Mouse (Mus musculus): ENCODE measurements around the gene 9430015G10Rik. TPM values are rescaled to one million over a fixed set of nuclear protein-coding genes. Genes with fewer than 3 reads are reported as not detected.

The 9430015G10Rik gene
- 1 to 10 TPM; 4.6 to 4.8 TPM for total RNA-seq (2021)
- long read RNA-seq, experiment 1, partial matches to known transcripts, result 0 of 10 reads
- long read RNA-seq, experiment 1, other reads (novel, unspliced or antisense), result 6 of 10 reads
- long read RNA-seq, experiment 2, partial matches to known transcripts, result 0 of 2 reads
- long read RNA-seq, experiment 2, other reads (novel, unspliced or antisense), result 1 of 2 reads

- DNase-seq, result peak; percentile 97 to 98
- intact Hi-C loops (cut with DNase I), result loop anchor here (5.0 to 10.0 kb wide), 4 partner anchors 77 to 123 kb away; partner anchors contain the start of genes B3galt6, Plekhn1 and Sdf4
These were observed at the start of gene 9430015G10Rik for GRCm38 (mm10) chr4:156109570-156110331. Gene 9430015G10Rik, plus strand, starts transcription at chr4:156109982.

- intact Hi-C loops (cut with DNase I), result no loop called here
- no peak for DNase-seq
These were observed 45.8 kb upstream of the 9430015G10Rik start for GRCm38 (mm10) chr4:156063861-156064509.

GRCm38 (mm10) chr4:156064510-156064897, 45.3 kb upstream of the 9430015G10Rik start:
- intact Hi-C loops (cut with DNase I), result no loop called here
- DNase-seq, result peak in 1 of 2 experiments; percentile 15

- intact Hi-C loops (cut with DNase I), result no loop called here
- no peak for DNase-seq
These were observed 44.5 kb upstream of the 9430015G10Rik start for GRCm38 (mm10) chr4:156065156-156065894.

- intact Hi-C loops (cut with DNase I), result no loop called here
- DNase-seq, result no peak
These were observed 42.4 kb upstream of the 9430015G10Rik start for GRCm38 (mm10) chr4:156067256-156067949.

- intact Hi-C loops (cut with DNase I), result no loop called here
- no peak for DNase-seq
These were observed 40.1 kb upstream of the 9430015G10Rik start for GRCm38 (mm10) chr4:156069701-156070100.

- intact Hi-C loops (cut with DNase I), result no loop called here
- DNase-seq, result no peak
These were observed 39.5 kb upstream of the 9430015G10Rik start for GRCm38 (mm10) chr4:156070276-156070675.

GRCm38 (mm10) chr4:156070716-156071115, 39.1 kb upstream of the 9430015G10Rik start:
- DNase-seq, result no peak
- intact Hi-C loops (cut with DNase I), result no loop called here

- no peak for DNase-seq
- intact Hi-C loops (cut with DNase I), result no loop called here
These were observed 32.8 kb upstream of the 9430015G10Rik start for GRCm38 (mm10) chr4:156076911-156077382.

GRCm38 (mm10) chr4:156077499-156078301, 32.1 kb upstream of the 9430015G10Rik start:
- DNase-seq, result peak; percentile 40 to 42
- intact Hi-C loops (cut with DNase I), result no loop called here

GRCm38 (mm10) chr4:156082621-156083234, 27.1 kb upstream of the 9430015G10Rik start:
- intact Hi-C loops (cut with DNase I), result no loop called here
- no peak for DNase-seq

- DNase-seq, result peak; percentile 13 to 40
- intact Hi-C loops (cut with DNase I), result no loop called here
These were observed 26.4 kb upstream of the 9430015G10Rik start for GRCm38 (mm10) chr4:156083348-156083747.

GRCm38 (mm10) chr4:156084096-156084879, 25.5 kb upstream of the 9430015G10Rik start:
- intact Hi-C loops (cut with DNase I), result no loop called here
- DNase-seq, result no peak

- intact Hi-C loops (cut with DNase I), result no loop called here
- no peak for DNase-seq
These were observed 24.5 kb upstream of the 9430015G10Rik start for GRCm38 (mm10) chr4:156085256-156085655.

GRCm38 (mm10) chr4:156087398-156088087, 22.2 kb upstream of the 9430015G10Rik start:
- intact Hi-C loops (cut with DNase I), result no loop called here

GRCm38 (mm10) chr4:156091236-156091635, 18.5 kb upstream of the 9430015G10Rik start:
- no peak for DNase-seq
- intact Hi-C loops (cut with DNase I), result no loop called here

More at GRCm38 (mm10) chr4:156087398-156088087, 22.2 kb upstream of the 9430015G10Rik start:
- DNase-seq, result no peak

GRCm38 (mm10) chr4:156092765-156093164, 17.0 kb upstream of the 9430015G10Rik start:
- DNase-seq, result no peak
- intact Hi-C loops (cut with DNase I), result no loop called here

All from heart, postnatal 14 days (tissue).